Mouse (Mus musculus) hindbrain, embryonic 11.5 days (tissue): Measurements from ENCODE around the gene Sema4d. TPM values are rescaled to one million over a fixed set of nuclear protein-coding genes. Genes with fewer than 3 reads are reported as not detected.
"Not testable (repeated sequence)": the region's sequence is repeated elsewhere in the genome, so short reads cannot be mapped to it uniquely, and the experiment has no call there.

Experiments
- ATAC-seq: fragments of 200-750 bp; cut with Nextera tagmentation; 2 replicates; pipeline ENCODE4 v1.8.0; 2017; ENCODE audit warnings: mild to moderate bottlenecking, moderate TSS enrichment, moderate library complexity; ENCODE audit not compliant: low FRiP score
- DNase-seq: peaks from one replicate; pipeline ENCODE4 v3.0.0-alpha.2; 2015; ENCODE audit warnings: low spot score
- H3K27ac ChIP-seq: fragments of 300-500 bp; sonication (generic); 2 replicates; pipeline ENCODE4 v1.5.1; 2014; ENCODE audit warnings: mild to moderate bottlenecking, low read depth, low read length
- H3K27me3 ChIP-seq: fragments of 300-500 bp; sonication (generic); 2 replicates; pipeline ENCODE4 v1.6.1; 2014; ENCODE audit warnings: mild to moderate bottlenecking, low read length, moderate library complexity, mixed read lengths; ENCODE audit not compliant: control insufficient read depth, insufficient read depth
- H3K36me3 ChIP-seq: fragments of 300-500 bp; sonication (generic); 2 replicates; pipeline ENCODE4 v1.6.1; 2014; ENCODE audit warnings: mild to moderate bottlenecking, low read length, moderate library complexity, mixed read lengths; ENCODE audit not compliant: control insufficient read depth, insufficient read depth
- H3K4me1 ChIP-seq: fragments of 300-500 bp; sonication (generic); replicated peaks from 2 replicates; pipeline ENCODE4 v1.6.1; 2014; ENCODE audit warnings: low read length, mixed read lengths; ENCODE audit not compliant: control insufficient read depth, insufficient read depth
- H3K4me2 ChIP-seq: fragments of 300-500 bp; sonication (generic); replicated peaks from 2 replicates; pipeline ENCODE4 v1.6.1; 2014; ENCODE audit warnings: mild to moderate bottlenecking, low read depth, low read length
- H3K4me3 ChIP-seq: fragments of 300-500 bp; sonication (generic); 2 replicates; pipeline ENCODE4 v1.5.1; 2014; ENCODE audit warnings: low read depth, low read length
- H3K9ac ChIP-seq: fragments of 300-500 bp; sonication (generic); 2 replicates; pipeline ENCODE4 v1.6.1; 2014; ENCODE audit warnings: low read depth, low read length
- H3K9me3 ChIP-seq: fragments of 300-500 bp; sonication (generic); 2 replicates; pipeline ENCODE4 v1.6.1; 2016; ENCODE audit warnings: low read length; ENCODE audit not compliant: control insufficient read depth
- WGBS: fragments of 180-500 bp; shearing (Covaris S2); extraction: QIAGEN DNeasy Blood & Tissue Kit; methylation state at CpG from one replicate; pipeline ENCODE4 v1.1.7; 2014; 5-methylcytosine and 5-hydroxymethylcytosine counted together
- polyA plus RNA-seq: library from polyadenylated mRNA; unstranded; fragments of >200 nt; fragmentation: Nextera tagmentation; extraction: Ambion mirVana; gene quantifications from 2 replicates; pipeline ENCODE4 v1.2.1, GENCODE M21; 2014

The Sema4d gene
- polyA plus RNA-seq, 1 experiment from 2014 or later: 3.9 TPM

DNA sequence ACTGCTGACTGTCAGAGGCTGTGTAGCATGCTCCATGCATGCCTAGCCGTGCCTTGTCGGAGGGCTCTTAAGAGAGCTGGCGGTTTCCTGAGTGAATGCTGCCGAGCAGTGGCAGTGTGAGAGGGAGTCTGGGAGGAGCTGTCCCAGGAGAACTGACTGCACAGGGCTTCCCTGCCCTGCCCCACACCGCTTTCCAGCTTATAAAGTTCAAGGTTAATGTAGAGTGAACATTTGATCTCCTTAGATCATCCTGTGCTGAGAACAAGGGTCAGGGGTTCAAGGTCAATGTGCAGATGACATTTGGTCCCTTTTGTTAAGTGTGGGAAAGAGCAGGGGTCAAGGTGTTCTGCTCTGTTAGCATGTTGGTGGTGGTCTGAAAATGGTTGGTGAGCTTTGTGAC is 112.5 kb downstream of the Sema4d start:
- ATAC-seq: no peak
- 88% methylated on average over 5 of the region's 5 CpGs for WGBS
- H3K9me3 ChIP-seq: no peaks in the 10 kb centered on the region

DNA sequence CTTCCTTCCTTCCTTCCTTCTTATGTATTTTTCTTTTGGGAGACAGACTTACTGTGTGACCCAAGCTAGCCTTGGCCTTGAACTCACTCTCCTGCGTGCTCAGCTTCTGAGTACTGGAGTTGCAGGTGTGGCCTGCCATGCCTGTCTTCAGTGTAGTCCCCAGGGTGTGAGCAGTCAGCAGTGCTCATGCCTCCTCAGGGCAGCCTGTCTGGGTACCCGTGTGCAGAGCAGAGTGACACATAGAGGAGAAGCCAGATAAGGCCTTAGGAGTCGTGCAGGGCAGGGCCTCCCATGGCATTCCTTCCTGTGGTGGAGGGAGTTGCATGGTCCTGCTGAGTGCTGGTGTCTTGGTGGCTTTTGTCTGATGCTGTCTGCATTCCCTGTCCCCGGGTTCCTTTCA is 114.2 kb downstream of the Sema4d start:
- Histone ChIP-seq H3K4me1 (no peaks in the 10 kb centered on the region), H3K4me2 (no peak overlapping the region), H3K4me3 (no peak overlapping the region), H3K27ac (no peak overlapping the region), H3K36me3 (peaks cover 12% of the 10 kb centered on the region), H3K27me3 (no peaks in the 10 kb centered on the region), H3K9ac (no peak overlapping the region), H3K9me3 (no peaks in the 10 kb centered on the region)
- ATAC-seq (no peak), DNase-seq (no peak)
- 88% methylated on average over 4 of the region's 4 CpGs for WGBS

More for the DNA sequence above, 112.5 kb downstream of the Sema4d start:
- H3K4me1 ChIP-seq: no peaks in the 10 kb centered on the region
- peaks cover 10% of the 10 kb centered on the region for H3K36me3 ChIP-seq
- H3K9ac ChIP-seq: no peak overlapping the region
- no peak overlapping the region for H3K4me2 ChIP-seq
- H3K4me3 ChIP-seq: no peak overlapping the region
- no peak for DNase-seq
- no peak overlapping the region for H3K27ac ChIP-seq
- H3K27me3 ChIP-seq: no peaks in the 10 kb centered on the region

- Histone ChIP-seq H3K4me1 (no peaks in the 10 kb centered on the region), H3K4me3 (no peak overlapping the region)
- WGBS: 90% methylated on average over 6 of the region's 6 CpGs
Measured at GRCm38 (mm10) chr13:51678687-51679086, 114.9 kb downstream of the Sema4d start.

DNA sequence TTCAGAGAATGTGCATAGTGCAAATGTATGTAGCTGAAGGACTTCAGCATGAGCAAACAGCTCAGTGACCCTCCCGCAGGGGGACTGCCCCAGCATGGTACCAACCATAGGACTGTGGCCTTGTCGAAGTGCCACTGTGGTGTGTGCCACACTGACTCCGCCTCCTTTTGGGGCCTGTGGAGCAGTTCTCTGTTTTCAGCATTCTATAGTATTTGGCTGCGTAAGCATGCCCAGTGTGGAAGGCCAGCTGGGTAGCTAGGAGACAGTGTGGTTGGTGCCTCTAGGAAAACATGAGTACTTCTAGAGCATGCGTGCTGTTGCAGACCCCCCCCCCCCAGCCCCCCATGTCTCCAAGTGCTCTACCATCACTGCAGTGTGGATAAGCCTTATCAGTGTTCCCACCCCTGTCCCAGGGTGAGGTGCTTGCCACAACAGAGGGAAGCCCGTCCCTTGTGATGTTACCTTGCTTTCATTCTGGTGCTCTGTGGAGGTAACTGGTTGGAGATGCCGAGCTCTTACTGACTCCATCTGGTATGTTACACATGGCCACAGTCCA is 115.8 kb downstream of the Sema4d start:
- peaks cover 17% of the 10 kb centered on the region for H3K36me3 ChIP-seq
- ATAC-seq: no peak

More at GRCm38 (mm10) chr13:51678687-51679086, 114.9 kb downstream of the Sema4d start:
- H3K36me3 ChIP-seq: peaks cover 17% of the 10 kb centered on the region
- no peak overlapping the region for H3K27ac ChIP-seq
- no peaks in the 10 kb centered on the region for H3K27me3 ChIP-seq
- DNase-seq: no peak
- no peaks in the 10 kb centered on the region for H3K9me3 ChIP-seq
- ATAC-seq: no peak
- no peak overlapping the region for H3K4me2 ChIP-seq
- no peak overlapping the region for H3K9ac ChIP-seq

GRCm38 (mm10) chr13:51677041-51677440 is 116.5 kb downstream of the Sema4d start:
- 96% methylated on average over 12 of the region's 12 CpGs for WGBS
- peaks cover 14% of the 10 kb centered on the region for H3K36me3 ChIP-seq
- no peak overlapping the region for H3K4me3 ChIP-seq
- ATAC-seq: no peak
- H3K9ac ChIP-seq: no peak overlapping the region
- H3K4me1 ChIP-seq: no peaks in the 10 kb centered on the region
- no peak for DNase-seq
- H3K4me2 ChIP-seq: no peak overlapping the region
- H3K27me3 ChIP-seq: no peaks in the 10 kb centered on the region
- no peak overlapping the region for H3K27ac ChIP-seq
- no peaks in the 10 kb centered on the region for H3K9me3 ChIP-seq

More for the DNA sequence above, 115.8 kb downstream of the Sema4d start:
- Histone ChIP-seq H3K4me3 (no peak overlapping the region), H3K9ac (no peak overlapping the region), H3K9me3 (no peaks in the 10 kb centered on the region), H3K27ac (no peak overlapping the region), H3K4me1 (no peaks in the 10 kb centered on the region), H3K27me3 (no peaks in the 10 kb centered on the region), H3K4me2 (no peak overlapping the region)
- 93% methylated on average over 6 of the region's 7 CpGs for WGBS
- no peak for DNase-seq

DNA sequence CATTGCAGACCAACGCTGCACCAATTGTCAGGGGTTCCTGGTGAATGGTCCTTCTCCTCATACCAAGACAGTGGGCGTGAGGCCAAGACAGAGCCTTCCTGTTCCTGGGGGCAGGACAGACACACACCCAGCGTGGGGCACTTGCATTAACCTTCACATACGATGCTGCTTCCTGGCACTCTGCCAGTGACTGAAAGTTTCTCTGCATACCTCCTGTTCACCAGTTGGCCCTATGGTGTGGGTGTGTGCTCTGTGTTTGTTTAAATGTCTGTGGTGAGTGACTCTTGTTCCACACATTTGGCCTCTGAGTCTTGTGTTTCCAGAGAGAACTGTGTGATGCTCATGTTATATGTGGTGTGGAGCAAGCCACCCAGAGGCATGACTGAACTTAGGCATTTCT is 116.9 kb downstream of the Sema4d start:
- WGBS: 92% methylated on average over 4 of the region's 4 CpGs
- Histone ChIP-seq H3K4me3 (no peak overlapping the region), H3K4me1 (no peaks in the 10 kb centered on the region), H3K4me2 (no peak overlapping the region), H3K9me3 (no peaks in the 10 kb centered on the region), H3K36me3 (peaks cover 11% of the 10 kb centered on the region), H3K27ac (no peak overlapping the region), H3K27me3 (no peaks in the 10 kb centered on the region), H3K9ac (no peak overlapping the region)
- no peak for DNase-seq
- no peak for ATAC-seq

GRCm38 (mm10) chr13:51668195-51668594 is 125.4 kb downstream of the Sema4d start:
- H3K36me3 ChIP-seq, H3K27me3 ChIP-seq, H3K4me3 ChIP-seq, H3K4me2 ChIP-seq, ATAC-seq, H3K9ac ChIP-seq, H3K4me1 ChIP-seq, DNase-seq, H3K27ac ChIP-seq, H3K9me3 ChIP-seq: not testable (repeated sequence)
- WGBS: 95% methylated on average over 12 of the region's 12 CpGs

GRCm38 (mm10) chr13:51663561-51663960 is 130.0 kb downstream of the Sema4d start:
- ATAC-seq (no peak), DNase-seq (no peak)
- 93% methylated on average over 2 of the region's 2 CpGs for WGBS
- Histone ChIP-seq H3K36me3 (peaks cover 9% of the 10 kb centered on the region; the same call in 1 of the 2 replicates), H3K4me1 (no peaks in the 10 kb centered on the region), H3K27me3 (no peaks in the 10 kb centered on the region), H3K9ac (no peak overlapping the region), H3K4me2 (no peak overlapping the region), H3K4me3 (no peak overlapping the region), H3K27ac (no peak overlapping the region), H3K9me3 (no peaks in the 10 kb centered on the region)

DNA sequence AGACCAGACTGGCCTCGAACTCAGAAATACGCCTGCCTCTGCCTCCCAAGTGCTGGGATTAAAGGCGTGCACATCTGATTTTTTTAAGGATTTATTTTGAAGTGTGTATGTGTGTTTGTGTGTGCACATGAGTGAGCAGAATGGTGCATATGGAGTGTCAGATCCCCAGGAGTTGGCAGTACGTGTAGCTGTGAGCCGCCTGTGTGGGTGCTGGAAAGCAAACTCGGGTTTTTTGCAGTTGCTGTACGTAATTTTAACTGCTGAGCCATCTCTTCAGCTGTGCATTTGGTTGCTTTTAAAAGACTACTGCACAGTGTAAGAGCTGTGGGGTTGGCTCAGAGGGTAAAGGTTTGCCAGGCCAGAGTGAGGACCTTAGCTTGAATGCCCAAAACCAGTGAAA is 134.0 kb downstream of the Sema4d start:
- Histone ChIP-seq H3K4me1 (no peaks in the 10 kb centered on the region), H3K4me2 (no peak overlapping the region), H3K4me3 (no peak overlapping the region), H3K9ac (no peak overlapping the region), H3K27ac (no peak overlapping the region), H3K9me3 (no peaks in the 10 kb centered on the region), H3K36me3 (peaks cover 11% of the 10 kb centered on the region), H3K27me3 (no peaks in the 10 kb centered on the region)
- no peak for ATAC-seq
- no peak for DNase-seq
- WGBS: 98% methylated on average over 7 of the region's 7 CpGs
